Mouse (Mus musculus) liver, adult 2 months (tissue): Measurements from ENCODE around the gene Nfatc2. TPM values are rescaled to one million over a fixed set of nuclear protein-coding genes. Genes with fewer than 3 reads are reported as not detected.

Source experiments
- DNase-seq: peaks from one replicate; pipeline ENCODE4 v3.0.0-alpha.2; 2011; ENCODE audit warnings: low read depth, low spot score; ENCODE audit errors: extremely low read depth
- H3K27ac ChIP-seq: fragments of 200-500 bp; replicated peaks from 2 replicates; pipeline ENCODE4 v1.5.1; 2012; ENCODE audit warnings: low read depth, mild to moderate bottlenecking, control low read depth, inconsistent platforms, low read length; ENCODE audit not compliant: insufficient read depth
- H3K27me3 ChIP-seq: fragments of 200-500 bp; 2 replicates; pipeline ENCODE4 v1.6.1; 2012; ENCODE audit warnings: mild to moderate bottlenecking, moderate library complexity, low read length, inconsistent platforms; ENCODE audit not compliant: control insufficient read depth, insufficient read depth
- H3K36me3 ChIP-seq: fragments of 200-500 bp; 2 replicates; pipeline ENCODE4 v1.6.1; 2012; ENCODE audit warnings: low read length, inconsistent platforms; ENCODE audit not compliant: control insufficient read depth, insufficient read depth
- H3K4me1 ChIP-seq: fragments of 200-500 bp; 2 replicates; pipeline ENCODE4 v1.6.1; 2011; ENCODE audit warnings: low read length; ENCODE audit not compliant: control insufficient read depth, insufficient read depth
- H3K4me3 ChIP-seq: fragments of 200-500 bp; 2 replicates; pipeline ENCODE4 v1.5.1; 2011; ENCODE audit warnings: low read depth, mild to moderate bottlenecking, control low read depth, low read length, moderate library complexity; ENCODE audit not compliant: insufficient read depth
- H3K79me2 ChIP-seq: fragments of 200-500 bp; 2 replicates; pipeline ENCODE4 v1.6.1; 2012; ENCODE audit warnings: inconsistent platforms, mild to moderate bottlenecking, low read length, moderate library complexity; ENCODE audit not compliant: control insufficient read depth, insufficient read depth
- H3K9ac ChIP-seq: fragments of 200-500 bp; 2 replicates; pipeline ENCODE4 v1.6.1; 2012; ENCODE audit warnings: low read depth, mild to moderate bottlenecking, control low read depth, inconsistent platforms, low read length
- CTCF ChIP-seq: fragments of 200-500 bp; IDR thresholded peaks from 2 replicates; pipeline ENCODE4 v1.5.1; 2011; ENCODE audit warnings: low read depth, low read length, control low read depth
- POLR2A ChIP-seq: fragments of 200-500 bp; IDR thresholded peaks from 2 replicates; pipeline ENCODE4 v1.6.1; 2011; ENCODE audit warnings: low read length, control low read depth; ENCODE audit not compliant: insufficient read depth; ENCODE audit errors: extremely low read depth
- WGBS: fragments of 180-500 bp; shearing (Covaris S2); methylation state at CpG from one replicate; pipeline ENCODE4 v1.1.7; 2018; 5-methylcytosine and 5-hydroxymethylcytosine counted together
- polyA plus RNA-seq: library from polyadenylated mRNA; depleted of rRNA; stranded (reverse); fragments of >200 nt; gene quantifications from 2 replicates; pipeline ENCODE4 v1.2.3, GENCODE M21; 2012
- total RNA-seq: library from RNA; depleted of rRNA; stranded (reverse); fragments of >200 nt; gene quantifications from 2 replicates; pipeline ENCODE4 v1.2.3, GENCODE M21; 2014

Nfatc2 gene
- total and polyA plus RNA-seq, 2 experiments: 0.09 to 0.20 TPM

GRCm38 (mm10) chr2:168584408-168584807 is 17.0 kb downstream of the Nfatc2 start:
- H3K9ac ChIP-seq: no peak overlapping the region
- WGBS: 88% methylated on average over 8 of the region's 8 CpGs
- H3K36me3 ChIP-seq: no peaks in the 10 kb centered on the region

GRCm38 (mm10) chr2:168583084-168583483 is 18.4 kb downstream of the Nfatc2 start:
- Histone ChIP-seq H3K27ac (no peak overlapping the region), H3K4me3 (no peak overlapping the region), H3K9ac (no peak overlapping the region), H3K79me2 (no peaks in the 10 kb centered on the region), H3K4me1 (no peaks in the 10 kb centered on the region), H3K36me3 (no peaks in the 10 kb centered on the region), H3K27me3 (no peaks in the 10 kb centered on the region)
- DNase-seq: no peak
- WGBS: 80% methylated on average over 5 of the region's 5 CpGs
- TF ChIP-seq POLR2A (no peak), CTCF (no peak)

More at GRCm38 (mm10) chr2:168584408-168584807, 17.0 kb downstream of the Nfatc2 start:
- Histone ChIP-seq H3K79me2 (no peaks in the 10 kb centered on the region), H3K27ac (no peak overlapping the region), H3K4me1 (no peaks in the 10 kb centered on the region), H3K4me3 (no peak overlapping the region), H3K27me3 (no peaks in the 10 kb centered on the region)
- TF ChIP-seq POLR2A: no peak
- TF ChIP-seq CTCF: no peak
- DNase-seq: no peak

- Histone ChIP-seq H3K4me3 (no peak overlapping the region), H3K27ac (no peak overlapping the region), H3K27me3 (no peaks in the 10 kb centered on the region), H3K36me3 (no peaks in the 10 kb centered on the region), H3K9ac (no peak overlapping the region), H3K79me2 (no peaks in the 10 kb centered on the region), H3K4me1 (no peaks in the 10 kb centered on the region)
- DNase-seq: no peak
- TF ChIP-seq POLR2A (no peak), CTCF (no peak)
- WGBS: 79% methylated on average over 6 of the region's 6 CpGs
These were observed 20.1 kb downstream of the Nfatc2 start for GRCm38 (mm10) chr2:168581207-168581854.

GRCm38 (mm10) chr2:168580295-168580915 is 21.1 kb downstream of the Nfatc2 start:
- H3K27ac ChIP-seq: no peak overlapping the region
- H3K27me3 ChIP-seq: no peaks in the 10 kb centered on the region
- H3K79me2 ChIP-seq: no peaks in the 10 kb centered on the region
- no peaks in the 10 kb centered on the region for H3K36me3 ChIP-seq
- DNase-seq: no peak
- 60% methylated on average over 22 of the region's 22 CpGs for WGBS
- H3K9ac ChIP-seq: no peak overlapping the region
- TF ChIP-seq CTCF (no peak), POLR2A (no peak)
- no peak overlapping the region for H3K4me3 ChIP-seq
- H3K4me1 ChIP-seq: no peaks in the 10 kb centered on the region

- no peaks in the 10 kb centered on the region for H3K4me1 ChIP-seq
- no peaks in the 10 kb centered on the region for H3K36me3 ChIP-seq
- no peak overlapping the region for H3K9ac ChIP-seq
- H3K4me3 ChIP-seq: no peak overlapping the region
- DNase-seq: no peak
- no peaks in the 10 kb centered on the region for H3K79me2 ChIP-seq
- H3K27ac ChIP-seq: no peak overlapping the region
- TF ChIP-seq CTCF: no peak
- no peak for TF ChIP-seq POLR2A
- H3K27me3 ChIP-seq: no peaks in the 10 kb centered on the region
- WGBS: 80% methylated on average over 15 of the region's 15 CpGs
These were observed 21.8 kb downstream of the Nfatc2 start for GRCm38 (mm10) chr2:168579601-168580130.

- no peaks in the 10 kb centered on the region for H3K27me3 ChIP-seq
- no peak for TF ChIP-seq POLR2A
- TF ChIP-seq CTCF: no peak
- H3K79me2 ChIP-seq: no peaks in the 10 kb centered on the region
- H3K9ac ChIP-seq: no peak overlapping the region
- H3K4me3 ChIP-seq: no peak overlapping the region
- no peaks in the 10 kb centered on the region for H3K4me1 ChIP-seq
- 74% methylated on average over 3 of the region's 3 CpGs for WGBS
- no peak overlapping the region for H3K27ac ChIP-seq
- H3K36me3 ChIP-seq: no peaks in the 10 kb centered on the region
- no peak for DNase-seq
These were observed 22.3 kb downstream of the Nfatc2 start for GRCm38 (mm10) chr2:168579109-168579508.
